Mouse (Mus musculus) stomach, postnatal 0 days (tissue): ENCODE results near the gene Gm266.

ENCODE experiments used
- CTCF ChIP-seq: IDR thresholded peaks from 2 replicates; pipeline ENCODE4 v1.5.1; 2016; ENCODE audit warnings: antibody characterized with exemption, low read depth, mild to moderate bottlenecking, moderate library complexity
- EP300 ChIP-seq: optimal IDR thresholded peaks from 2 replicates; pipeline ENCODE3; 2016; ENCODE audit warnings: antibody characterized with exemption

- TF ChIP-seq EP300 (no peak), CTCF (no peak)
Measured at GRCm38 (mm10) chr12:111440701-111441373, 44.8 kb downstream of the Gm266 start.
